Mouse (Mus musculus): ENCODE measurements around the gene Sat2.

GRCm38 (mm10) chr11:69581814-69582213 is 40.0 kb upstream of the Sat2 start:
- TF ChIP-seq CTCF (IDR thresholded peaks at IDR 0.05; ENCODE audit: control insufficient read depth, insufficient read depth, insufficient read length) (no peak), FOSL1 (IDR thresholded peaks at IDR 0.05; ENCODE audit: insufficient read depth, low read length, poor library complexity, severe bottlenecking) (no peak), USF1 (IDR thresholded peaks at IDR 0.05; ENCODE audit: low read depth) (no peak), MYOD1 (IDR thresholded peaks at IDR 0.05; ENCODE audit: control insufficient read depth, insufficient read length, low read depth) (no peak), MYOG (IDR thresholded peaks at IDR 0.05; ENCODE audit: control insufficient read depth, extremely low read depth, insufficient read length) (no peak)
